Mouse (Mus musculus): ENCODE results near the gene Dab2.

The Dab2 gene

GRCm38 (mm10) chr15:6299554-6299953 is at the start of gene Dab2:
Gene Dab2, plus strand, starts transcription at chr15:6299788.
- DNase-seq (ENCODE audit: low spot score), result no peak

GRCm38 (mm10) chr15:6253471-6253870 is 46.1 kb upstream of the Dab2 start:
- no peak for DNase-seq (ENCODE audit: low spot score)

- no peak for DNase-seq (ENCODE audit: low spot score)
Measured at GRCm38 (mm10) chr15:6254383-6254782, 45.2 kb upstream of the Dab2 start.

- no peak for DNase-seq (ENCODE audit: low spot score)
Measured at GRCm38 (mm10) chr15:6257049-6257448, 42.5 kb upstream of the Dab2 start.

GRCm38 (mm10) chr15:6259957-6260740 is 39.4 kb upstream of the Dab2 start:
- no peak for DNase-seq (ENCODE audit: low spot score)

- no peak for DNase-seq (ENCODE audit: low spot score)
Measured at GRCm38 (mm10) chr15:6260741-6261430, 38.7 kb upstream of the Dab2 start.

GRCm38 (mm10) chr15:6267147-6267758 is 32.3 kb upstream of the Dab2 start:
- no peak for DNase-seq (ENCODE audit: low spot score)

- DNase-seq (ENCODE audit: low spot score), result peak; percentile 39
Measured at GRCm38 (mm10) chr15:6278606-6279468, 20.8 kb upstream of the Dab2 start.

- DNase-seq (ENCODE audit: low spot score), result no peak
Measured at GRCm38 (mm10) chr15:6280021-6280451, 19.6 kb upstream of the Dab2 start.

GRCm38 (mm10) chr15:6283249-6283648 is 16.3 kb upstream of the Dab2 start:
- no peak for DNase-seq (ENCODE audit: low spot score)

GRCm38 (mm10) chr15:6296071-6296470 is 3.5 kb upstream of the Dab2 start:
- DNase-seq (ENCODE audit: low spot score), result no peak

GRCm38 (mm10) chr15:6298726-6299125 is 862 bp upstream of the Dab2 start:
- no peak for DNase-seq (ENCODE audit: low spot score)

- no peak for DNase-seq (ENCODE audit: low spot score)
Measured at GRCm38 (mm10) chr15:6302219-6302618, 2.6 kb downstream of the Dab2 start.

GRCm38 (mm10) chr15:6303822-6304221 is 4.2 kb downstream of the Dab2 start:
- no peak for DNase-seq (ENCODE audit: low spot score)

- DNase-seq (ENCODE audit: low spot score), result no peak
Measured at GRCm38 (mm10) chr15:6309633-6310032, 10.0 kb downstream of the Dab2 start.

- DNase-seq (ENCODE audit: low spot score), result no peak
Measured at GRCm38 (mm10) chr15:6310417-6310816, 10.8 kb downstream of the Dab2 start.

GRCm38 (mm10) chr15:6312396-6312795 is 12.8 kb downstream of the Dab2 start:
- no peak for DNase-seq (ENCODE audit: low spot score)

GRCm38 (mm10) chr15:6319352-6319751 is 19.8 kb downstream of the Dab2 start:
- no peak for DNase-seq (ENCODE audit: low spot score)

GRCm38 (mm10) chr15:6320501-6320900 is 20.9 kb downstream of the Dab2 start:
- DNase-seq (ENCODE audit: low spot score), result no peak

- no peak for DNase-seq (ENCODE audit: low spot score)
Measured at GRCm38 (mm10) chr15:6321263-6321662, 21.7 kb downstream of the Dab2 start.

GRCm38 (mm10) chr15:6322311-6322710 is 22.7 kb downstream of the Dab2 start:
- no peak for DNase-seq (ENCODE audit: low spot score)

GRCm38 (mm10) chr15:6323577-6323976 is 24.0 kb downstream of the Dab2 start:
- DNase-seq (ENCODE audit: low spot score), result peak; percentile 12

Data from adipocyte (in vitro differentiated cells).